Mouse (Mus musculus): ENCODE results near the gene Thrb. TPM values are rescaled to one million over a fixed set of nuclear protein-coding genes. Genes with fewer than 3 reads are reported as not detected.
"Not testable (repeated sequence)": the region's sequence is repeated elsewhere in the genome, so short reads cannot be mapped to it uniquely, and the experiment has no call there.

Gene Thrb
- polyA plus RNA-seq, 1 experiment from 2014 or later = 0.30 TPM

GRCm38 (mm10) chr14:17934779-17935178, 274.7 kb downstream of the Thrb start:
- 93% methylated on average over 4 of the region's 4 CpGs for WGBS (ENCODE audit: missing documents)
- H3K79me2 ChIP-seq (ENCODE audit: inconsistent target); H3K4me3 ChIP-seq (ENCODE audit: inconsistent target); H3K27ac ChIP-seq; H3K36me3 ChIP-seq (ENCODE audit: inconsistent target): not testable (repeated sequence)

DNA sequence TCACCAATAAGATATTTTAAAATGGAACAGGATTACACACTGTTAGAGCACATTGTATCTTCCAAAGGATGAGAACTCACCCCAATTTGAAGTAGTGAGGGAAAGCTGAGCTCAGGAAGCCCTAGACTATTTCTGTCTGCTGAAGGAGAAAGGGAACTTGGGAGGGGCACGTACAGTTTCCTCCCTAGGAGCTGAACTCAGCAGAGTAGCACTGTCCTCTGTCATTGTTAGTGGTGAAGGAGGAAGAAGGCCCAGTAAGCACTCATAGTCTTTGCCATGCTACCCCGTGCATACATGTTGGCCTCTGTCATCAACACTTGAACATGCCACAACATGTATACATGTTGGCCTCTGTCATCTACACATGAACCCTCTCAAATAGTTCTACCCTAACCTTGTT, 294.0 kb downstream of the Thrb start:
- Histone ChIP-seq H3K27ac (peak overlapping the region; percentile 40), H3K4me3 (ENCODE audit: inconsistent target) (no peak overlapping the region), H3K36me3 (ENCODE audit: inconsistent target) (no peaks in the 10 kb centered on the region), H3K79me2 (ENCODE audit: inconsistent target) (no peaks in the 10 kb centered on the region)
- WGBS (ENCODE audit: missing documents) = 0% methylated on average over 2 of the region's 2 CpGs

DNA sequence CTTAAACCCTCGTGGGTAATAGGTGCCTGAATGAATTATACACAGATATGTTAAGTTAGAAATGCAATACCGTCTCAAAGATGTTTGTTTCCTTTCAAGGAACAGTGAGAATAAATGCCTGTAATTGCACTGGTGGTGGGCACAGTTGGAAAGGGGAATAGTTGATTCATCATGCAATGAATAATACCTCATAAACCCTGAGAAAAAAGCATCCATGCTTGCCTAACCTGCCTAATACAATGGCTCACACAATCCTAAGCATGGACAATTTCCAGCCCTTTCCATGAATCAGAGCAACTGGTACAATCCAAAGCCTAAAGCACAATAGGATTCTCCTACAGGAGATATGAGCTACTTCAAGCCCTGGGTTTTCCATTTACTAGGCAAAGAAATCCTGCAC, 299.8 kb downstream of the Thrb start:
- Histone ChIP-seq H3K4me3 (ENCODE audit: inconsistent target) (no peak overlapping the region), H3K27ac (no peak overlapping the region), H3K79me2 (ENCODE audit: inconsistent target) (no peaks in the 10 kb centered on the region), H3K36me3 (ENCODE audit: inconsistent target) (no peaks in the 10 kb centered on the region)
- WGBS (ENCODE audit: missing documents) = 57% methylated on average over 2 of the region's 2 CpGs

DNA sequence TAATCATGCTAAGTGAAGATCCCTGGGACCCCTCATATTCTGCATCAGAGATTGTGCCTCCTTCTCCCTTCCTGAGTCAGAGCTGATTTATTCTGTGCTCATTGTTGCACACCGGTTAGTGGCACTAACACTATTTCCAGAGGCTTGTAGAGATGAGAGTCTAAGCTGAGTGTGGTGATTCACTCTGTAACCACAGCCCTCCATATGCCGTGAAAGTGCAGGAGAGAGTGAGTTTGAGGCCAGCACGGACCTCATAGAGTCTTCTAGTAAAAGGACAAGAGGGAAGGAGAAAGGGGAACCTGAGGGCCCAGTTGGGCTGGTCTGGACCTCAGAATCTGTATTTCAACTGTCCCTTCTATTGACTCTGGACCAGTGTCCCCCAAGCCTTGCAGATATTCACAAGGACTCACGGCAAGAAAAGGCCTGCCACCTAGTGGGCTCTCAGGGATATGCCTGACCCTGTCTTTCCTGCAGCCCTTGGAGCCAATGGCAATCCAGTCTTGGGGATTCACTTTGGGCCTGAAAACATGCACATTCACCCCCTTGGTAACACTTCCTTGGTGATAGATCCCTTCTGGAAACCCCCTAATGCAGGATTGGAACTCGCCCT, 307.2 kb downstream of the Thrb start:
- 37% methylated on average over 5 of the region's 5 CpGs for WGBS (ENCODE audit: missing documents)
- H3K79me2 ChIP-seq (ENCODE audit: inconsistent target) = no peaks in the 10 kb centered on the region

DNA sequence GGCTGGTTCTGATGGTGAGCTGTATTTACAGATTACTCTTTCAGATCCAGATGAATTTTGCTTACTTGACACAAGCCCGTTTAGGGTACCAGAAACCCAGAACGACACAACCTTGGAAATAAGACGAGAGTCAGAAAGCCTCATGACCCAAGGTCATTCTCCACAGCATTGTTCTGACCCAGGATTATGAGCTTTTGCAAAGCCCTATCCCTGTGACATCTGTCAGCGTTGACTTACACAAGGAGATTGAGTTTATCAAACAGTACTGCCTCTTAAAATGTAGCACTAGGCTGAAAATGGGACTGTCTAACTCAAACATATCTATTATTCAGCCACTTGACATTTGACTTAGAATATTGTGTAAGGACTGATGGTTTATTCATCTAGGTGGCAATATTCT, 312.1 kb downstream of the Thrb start:
- WGBS (ENCODE audit: missing documents) = 99% methylated on average over 4 of the region's 4 CpGs
- no peak overlapping the region for H3K4me3 ChIP-seq (ENCODE audit: inconsistent target)
- H3K79me2 ChIP-seq (ENCODE audit: inconsistent target) = no peaks in the 10 kb centered on the region
- H3K27ac ChIP-seq = no peak overlapping the region
- no peaks in the 10 kb centered on the region for H3K36me3 ChIP-seq (ENCODE audit: inconsistent target)

More for the DNA sequence above, 307.2 kb downstream of the Thrb start:
- Histone ChIP-seq H3K4me3 (ENCODE audit: inconsistent target) (no peak overlapping the region), H3K27ac (no peak overlapping the region), H3K36me3 (ENCODE audit: inconsistent target) (no peaks in the 10 kb centered on the region)

- H3K4me3 ChIP-seq (ENCODE audit: inconsistent target) = no peak overlapping the region
- no peaks in the 10 kb centered on the region for H3K79me2 ChIP-seq (ENCODE audit: inconsistent target)
- H3K27ac ChIP-seq = no peak overlapping the region
- WGBS (ENCODE audit: missing documents) = 89% methylated on average over 6 of the region's 6 CpGs
- H3K36me3 ChIP-seq (ENCODE audit: inconsistent target) = no peaks in the 10 kb centered on the region
Measured at GRCm38 (mm10) chr14:17972665-17973064, 312.6 kb downstream of the Thrb start.

DNA sequence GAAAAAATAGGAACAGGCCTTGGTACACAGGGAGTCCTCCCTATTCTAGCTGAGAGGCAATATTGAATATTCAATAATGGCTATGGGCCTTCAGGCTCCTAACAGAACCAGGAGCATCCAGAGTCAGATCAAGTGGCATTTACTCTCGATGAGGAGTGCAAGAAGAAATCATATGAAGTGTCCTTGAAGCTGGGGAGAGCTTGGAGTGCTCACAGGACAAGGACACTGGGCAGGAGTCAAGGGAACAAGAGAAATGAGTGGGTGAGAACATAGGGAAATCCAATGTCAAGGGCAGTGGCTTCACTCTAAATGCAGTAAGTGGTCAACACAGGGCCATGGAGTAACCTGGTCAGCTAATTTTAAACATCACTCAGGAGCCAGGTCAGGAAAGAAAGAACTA, 315.7 kb downstream of the Thrb start:
- no peaks in the 10 kb centered on the region for H3K79me2 ChIP-seq (ENCODE audit: inconsistent target)
- H3K36me3 ChIP-seq (ENCODE audit: inconsistent target) = no peaks in the 10 kb centered on the region
- H3K4me3 ChIP-seq (ENCODE audit: inconsistent target) = no peak overlapping the region
- no peak overlapping the region for H3K27ac ChIP-seq
- WGBS (ENCODE audit: missing documents) = 78% methylated on average over 1 of the region's 1 CpGs

DNA sequence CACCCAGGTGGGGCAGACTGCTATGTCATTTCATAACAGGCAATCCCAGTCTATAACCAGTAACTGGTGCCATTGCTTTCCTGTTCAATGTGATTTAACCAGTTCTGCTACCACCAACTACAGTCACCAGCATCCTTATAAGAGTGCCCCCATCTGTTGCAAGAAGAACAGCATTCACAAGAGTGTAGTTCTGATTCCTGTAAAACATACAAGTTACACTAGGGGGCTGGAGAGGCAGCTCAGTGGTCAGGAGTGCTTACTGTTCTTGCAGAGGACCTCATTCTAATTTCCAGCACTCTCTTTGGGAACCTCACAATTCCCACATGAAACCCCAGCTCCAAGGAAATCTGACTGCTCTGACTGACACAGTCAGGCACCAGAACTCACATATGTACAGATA, 318.2 kb downstream of the Thrb start:
- Histone ChIP-seq H3K36me3 (ENCODE audit: inconsistent target) (no peaks in the 10 kb centered on the region), H3K27ac (no peak overlapping the region), H3K4me3 (ENCODE audit: inconsistent target) (no peak overlapping the region), H3K79me2 (ENCODE audit: inconsistent target) (no peaks in the 10 kb centered on the region)

GRCm38 (mm10) chr14:17981258-17981657, 321.2 kb downstream of the Thrb start:
- H3K4me3 ChIP-seq (ENCODE audit: inconsistent target) = no peak overlapping the region
- H3K27ac ChIP-seq = no peak overlapping the region
- H3K79me2 ChIP-seq (ENCODE audit: inconsistent target) = no peaks in the 10 kb centered on the region
- 72% methylated on average over 3 of the region's 3 CpGs for WGBS (ENCODE audit: missing documents)
- H3K36me3 ChIP-seq (ENCODE audit: inconsistent target) = no peaks in the 10 kb centered on the region

DNA sequence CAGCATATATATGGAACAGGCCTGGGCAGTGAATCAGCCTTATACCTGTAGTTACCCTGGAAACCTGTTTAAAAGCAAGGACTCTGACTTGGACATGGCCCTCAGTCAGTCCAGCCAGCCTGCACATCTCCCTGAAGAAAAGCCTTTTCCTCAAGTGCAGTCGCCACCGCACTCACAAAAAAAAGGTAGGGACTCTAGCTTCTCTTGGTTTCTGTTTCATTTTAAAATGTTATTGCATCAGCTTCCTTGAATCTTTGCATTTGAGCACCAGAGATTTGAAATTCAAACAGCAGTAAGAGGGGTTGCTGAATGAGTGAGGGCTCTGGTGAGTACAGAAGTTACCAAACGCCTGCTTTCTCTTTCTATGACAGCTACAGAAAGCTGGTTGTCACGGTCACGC, 322.0 kb downstream of the Thrb start:
- no peaks in the 10 kb centered on the region for H3K36me3 ChIP-seq (ENCODE audit: inconsistent target)
- H3K4me3 ChIP-seq (ENCODE audit: inconsistent target) = no peak overlapping the region
- H3K79me2 ChIP-seq (ENCODE audit: inconsistent target) = no peaks in the 10 kb centered on the region
- WGBS (ENCODE audit: missing documents) = 38% methylated on average over 5 of the region's 5 CpGs
- H3K27ac ChIP-seq = no peak overlapping the region

DNA sequence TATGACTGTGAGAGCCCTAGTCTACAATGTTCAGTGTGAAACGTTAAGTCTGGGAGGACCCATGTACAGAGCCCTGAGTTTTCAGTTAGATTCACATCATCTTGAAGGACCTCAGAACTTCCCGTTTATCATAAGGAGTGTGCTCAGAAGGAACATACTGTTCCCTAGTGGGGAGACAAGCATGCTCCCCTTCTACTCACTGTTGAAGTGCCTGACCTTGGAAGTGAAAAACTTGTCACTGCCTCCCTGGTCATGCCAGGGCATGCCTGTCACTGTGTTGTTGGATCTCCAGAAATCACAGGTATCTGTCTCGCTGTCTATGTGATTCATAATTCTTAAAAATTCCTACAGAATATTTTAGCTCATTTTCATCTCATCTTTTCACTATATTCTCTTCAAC, 323.3 kb downstream of the Thrb start:
- 45% methylated on average over 3 of the region's 3 CpGs for WGBS (ENCODE audit: missing documents)

GRCm38 (mm10) chr14:17983839-17984238, 323.8 kb downstream of the Thrb start:
- no peaks in the 10 kb centered on the region for H3K79me2 ChIP-seq (ENCODE audit: inconsistent target)
- no peak overlapping the region for H3K4me3 ChIP-seq (ENCODE audit: inconsistent target)
- H3K27ac ChIP-seq = no peak overlapping the region
- WGBS (ENCODE audit: missing documents) = 86% methylated on average over 6 of the region's 6 CpGs
- H3K36me3 ChIP-seq (ENCODE audit: inconsistent target) = no peaks in the 10 kb centered on the region

More for the DNA sequence above, 323.3 kb downstream of the Thrb start:
- no peaks in the 10 kb centered on the region for H3K79me2 ChIP-seq (ENCODE audit: inconsistent target)
- H3K27ac ChIP-seq = no peak overlapping the region
- H3K36me3 ChIP-seq (ENCODE audit: inconsistent target) = no peaks in the 10 kb centered on the region
- H3K4me3 ChIP-seq (ENCODE audit: inconsistent target) = no peak overlapping the region

DNA sequence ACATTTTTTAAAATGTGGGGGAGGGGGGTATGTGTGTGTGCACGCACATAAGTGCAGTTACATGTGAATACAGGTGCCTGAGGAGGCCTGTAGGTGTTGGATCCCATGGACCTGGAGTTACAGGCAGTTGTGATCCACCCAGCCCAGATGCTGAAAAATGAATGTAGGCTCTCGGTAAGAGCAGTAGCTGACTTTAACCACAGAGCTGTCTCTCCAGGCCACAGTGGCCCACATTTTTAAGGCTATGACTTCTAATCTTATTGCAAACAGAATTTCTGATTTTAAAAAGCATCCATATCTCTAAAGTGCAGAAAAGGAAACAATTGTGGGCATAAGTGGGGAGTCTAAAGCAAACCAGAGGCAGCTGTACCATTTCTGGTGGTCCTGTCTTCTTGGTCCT, 328.5 kb downstream of the Thrb start:
- Histone ChIP-seq H3K36me3 (ENCODE audit: inconsistent target) (no peaks in the 10 kb centered on the region), H3K4me3 (ENCODE audit: inconsistent target) (no peak overlapping the region), H3K27ac (no peak overlapping the region), H3K79me2 (ENCODE audit: inconsistent target) (no peaks in the 10 kb centered on the region)
- WGBS (ENCODE audit: missing documents) = 83% methylated on average over 2 of the region's 2 CpGs

DNA sequence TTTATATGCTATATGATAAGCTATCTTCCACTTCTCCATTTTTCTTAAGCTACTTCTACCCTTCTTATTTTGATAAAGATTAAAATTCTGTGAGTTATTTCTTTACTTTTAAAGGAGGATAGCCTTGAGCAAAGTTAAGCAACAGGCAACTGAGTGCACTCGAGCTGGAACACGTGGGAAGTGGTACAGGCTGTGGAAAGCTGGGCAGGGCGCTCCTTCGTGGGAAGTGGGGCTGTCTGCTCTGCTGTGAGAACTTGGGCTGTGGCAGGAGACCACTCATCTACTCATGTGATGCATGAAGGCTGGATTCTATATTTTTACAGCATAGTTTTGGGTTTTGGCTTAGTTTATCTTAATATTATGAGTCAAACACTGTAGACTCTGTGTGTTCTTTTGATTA, 329.1 kb downstream of the Thrb start:
- 49% methylated on average over 4 of the region's 4 CpGs for WGBS (ENCODE audit: missing documents)

GRCm38 (mm10) chr14:17990186-17990585, 330.1 kb downstream of the Thrb start:
- WGBS (ENCODE audit: missing documents) = 82% methylated on average over 2 of the region's 2 CpGs
- Histone ChIP-seq H3K36me3 (ENCODE audit: inconsistent target) (no peaks in the 10 kb centered on the region), H3K27ac (no peak overlapping the region), H3K79me2 (ENCODE audit: inconsistent target) (no peaks in the 10 kb centered on the region), H3K4me3 (ENCODE audit: inconsistent target) (no peak overlapping the region)

More for the DNA sequence above, 329.1 kb downstream of the Thrb start:
- H3K36me3 ChIP-seq (ENCODE audit: inconsistent target) = no peaks in the 10 kb centered on the region
- no peak overlapping the region for H3K4me3 ChIP-seq (ENCODE audit: inconsistent target)
- H3K27ac ChIP-seq = no peak overlapping the region
- no peaks in the 10 kb centered on the region for H3K79me2 ChIP-seq (ENCODE audit: inconsistent target)

GRCm38 (mm10) chr14:18001886-18002285, 341.8 kb downstream of the Thrb start:
- no peak overlapping the region for H3K27ac ChIP-seq
- H3K36me3 ChIP-seq (ENCODE audit: inconsistent target) = no peaks in the 10 kb centered on the region
- no peak overlapping the region for H3K4me3 ChIP-seq (ENCODE audit: inconsistent target)
- 8% methylated on average over 2 of the region's 2 CpGs for WGBS (ENCODE audit: missing documents)
- H3K79me2 ChIP-seq (ENCODE audit: inconsistent target) = no peaks in the 10 kb centered on the region
